Mouse (Mus musculus) MN1 (cell line): ENCODE results near the gene Adam15.

ENCODE experiments used
- DNase-seq: peaks from one replicate; pipeline ENCODE4 v3.0.0-alpha.2; 2016; ENCODE audit warnings: low spot score

Adam15 gene

DNA sequence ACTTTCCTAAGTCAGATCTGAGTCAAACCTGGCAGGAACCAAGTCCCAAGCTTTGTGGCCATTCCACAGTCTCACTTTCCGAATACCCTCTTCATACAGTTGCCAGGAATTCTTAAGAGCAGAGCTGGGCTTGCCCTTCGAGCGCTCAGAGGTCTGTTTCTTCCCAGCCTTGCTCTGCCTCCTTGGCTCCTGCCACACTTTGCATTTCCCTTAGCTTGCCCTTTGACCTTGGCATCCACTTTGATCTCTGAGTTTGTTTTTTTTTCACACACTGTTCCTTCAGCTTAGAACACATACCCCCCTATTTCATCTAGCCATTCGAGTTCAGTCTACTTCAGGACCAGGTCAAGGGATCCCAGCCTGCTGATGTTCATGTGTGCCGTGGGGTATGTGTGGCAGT lies 1.5 kb upstream of the Adam15 start:
- no peak for DNase-seq

- peak; percentile 63 for DNase-seq
Observed at GRCm38 (mm10) chr3:89348911-89349868, 606 bp downstream of the Adam15 start.

DNA sequence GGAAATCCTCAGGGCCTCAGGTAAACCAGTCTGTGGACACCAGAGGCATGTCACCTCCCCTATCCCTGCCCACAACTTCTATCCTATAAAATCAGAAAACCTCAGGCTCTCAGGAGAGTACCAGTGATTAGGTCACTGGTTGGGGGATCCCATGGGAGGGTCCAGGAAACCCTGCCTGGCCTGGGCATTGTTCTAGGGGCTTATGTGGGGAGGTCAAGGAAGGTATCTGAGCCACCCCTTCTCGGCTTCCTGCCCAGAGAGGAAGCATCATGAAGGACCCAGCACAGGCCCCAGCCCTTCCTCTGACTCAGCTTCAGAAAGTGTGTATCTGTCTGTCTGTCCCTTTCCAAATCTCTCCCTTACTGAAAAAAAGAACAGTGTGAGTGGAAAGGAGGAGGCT lies 1.9 kb downstream of the Adam15 start:
- no peak for DNase-seq

DNA sequence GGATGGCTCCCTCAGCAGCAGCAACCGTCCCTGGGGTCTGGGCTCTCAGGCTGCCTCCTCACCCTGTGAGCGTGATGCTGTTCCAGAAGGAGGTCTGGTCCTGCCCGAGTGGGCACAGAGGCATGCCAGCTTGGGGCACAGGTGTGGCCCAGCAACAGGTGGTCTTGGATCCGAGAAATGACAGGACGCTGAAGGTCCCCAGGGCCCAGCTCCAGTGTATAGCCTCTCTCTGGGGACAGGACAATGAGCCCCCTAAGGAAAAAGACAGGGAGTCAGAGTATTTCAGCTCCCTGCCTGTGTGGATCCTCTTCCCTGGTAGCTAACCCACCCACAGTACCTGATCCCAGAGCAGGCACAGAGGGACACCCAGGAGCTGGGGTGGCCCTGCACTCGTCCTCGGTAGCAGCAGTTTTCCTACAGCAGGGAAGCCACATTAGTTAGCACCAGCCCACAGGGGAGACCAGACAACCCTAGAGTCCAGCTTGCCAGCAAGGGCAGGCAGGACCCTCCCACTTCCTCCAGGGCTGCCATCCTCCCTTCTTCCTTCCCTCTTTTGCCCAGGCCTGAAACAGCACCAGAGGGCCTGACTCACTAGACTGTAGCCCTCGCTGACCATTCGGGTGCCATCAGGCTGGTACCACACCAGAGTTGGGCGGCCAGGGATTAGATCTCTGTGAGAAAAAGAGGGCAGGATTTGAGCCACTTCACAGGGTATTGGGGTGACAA lies 2.8 kb downstream of the Adam15 start:
- peak; percentile 32 for DNase-seq

DNA sequence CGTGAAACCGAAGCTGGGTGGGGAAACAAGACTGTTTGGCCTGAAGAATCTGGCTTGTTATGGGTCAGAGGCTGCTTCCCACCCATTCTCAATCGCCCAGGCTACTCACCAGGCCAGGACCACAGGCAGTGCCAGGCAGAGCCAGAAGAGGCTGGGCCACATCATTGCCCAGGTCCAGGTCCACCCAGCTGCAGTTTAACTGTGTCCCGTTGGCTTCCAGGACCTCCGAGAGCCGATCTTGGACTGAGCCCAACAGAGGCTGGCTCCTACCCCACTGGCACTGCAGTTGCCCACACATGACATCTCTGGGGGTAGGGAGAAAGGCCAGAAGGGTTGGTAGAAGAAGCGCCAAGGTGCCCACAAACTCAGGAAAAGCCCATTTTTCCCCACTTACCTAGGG lies 6.5 kb downstream of the Adam15 start:
- DNase-seq: no peak

DNA sequence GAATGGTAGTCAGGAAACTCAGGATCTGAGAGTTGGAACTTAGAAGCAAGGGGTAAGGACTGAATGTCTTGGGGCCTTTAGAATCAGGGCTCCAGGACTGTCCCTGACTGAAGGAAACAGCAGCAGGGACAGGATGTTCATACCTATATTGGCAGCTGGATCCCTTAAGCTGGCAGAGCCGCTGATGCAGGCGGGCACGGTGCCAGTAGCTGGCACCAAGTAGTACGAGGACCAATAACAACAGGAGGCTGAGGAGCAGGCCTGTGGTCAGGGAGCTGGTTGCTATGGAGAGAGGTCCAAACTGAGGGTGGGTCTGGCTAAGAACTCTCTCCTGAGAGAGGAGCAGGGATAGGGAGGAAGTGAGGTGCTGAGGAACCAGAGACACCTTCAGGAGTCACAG lies 8.0 kb downstream of the Adam15 start:
- DNase-seq: peak; percentile 69

- DNase-seq: peak; percentile 82
Observed at GRCm38 (mm10) chr3:89340465-89340864, 9.3 kb downstream of the Adam15 start.

DNA sequence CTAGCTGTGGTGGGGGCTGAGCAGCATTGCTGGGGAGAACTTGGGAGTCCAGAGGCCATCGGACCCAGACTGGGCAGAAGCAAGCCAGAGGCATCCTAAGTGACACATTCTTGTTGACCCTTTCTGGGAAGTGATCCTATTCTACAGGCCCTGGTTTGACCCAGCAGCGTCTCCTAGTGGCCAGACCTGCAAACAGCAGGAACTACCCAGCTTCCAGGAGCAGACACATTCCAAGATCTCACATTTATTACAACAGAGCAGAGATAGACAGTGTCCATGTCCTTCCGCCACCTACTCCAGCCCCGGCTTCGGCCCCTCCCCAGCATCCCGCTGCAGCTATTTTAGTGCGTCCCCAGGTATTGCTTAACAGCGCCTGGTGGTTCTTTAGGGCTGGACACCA lies 10.4 kb downstream of the Adam15 start:
- peak; percentile 84 for DNase-seq

DNA sequence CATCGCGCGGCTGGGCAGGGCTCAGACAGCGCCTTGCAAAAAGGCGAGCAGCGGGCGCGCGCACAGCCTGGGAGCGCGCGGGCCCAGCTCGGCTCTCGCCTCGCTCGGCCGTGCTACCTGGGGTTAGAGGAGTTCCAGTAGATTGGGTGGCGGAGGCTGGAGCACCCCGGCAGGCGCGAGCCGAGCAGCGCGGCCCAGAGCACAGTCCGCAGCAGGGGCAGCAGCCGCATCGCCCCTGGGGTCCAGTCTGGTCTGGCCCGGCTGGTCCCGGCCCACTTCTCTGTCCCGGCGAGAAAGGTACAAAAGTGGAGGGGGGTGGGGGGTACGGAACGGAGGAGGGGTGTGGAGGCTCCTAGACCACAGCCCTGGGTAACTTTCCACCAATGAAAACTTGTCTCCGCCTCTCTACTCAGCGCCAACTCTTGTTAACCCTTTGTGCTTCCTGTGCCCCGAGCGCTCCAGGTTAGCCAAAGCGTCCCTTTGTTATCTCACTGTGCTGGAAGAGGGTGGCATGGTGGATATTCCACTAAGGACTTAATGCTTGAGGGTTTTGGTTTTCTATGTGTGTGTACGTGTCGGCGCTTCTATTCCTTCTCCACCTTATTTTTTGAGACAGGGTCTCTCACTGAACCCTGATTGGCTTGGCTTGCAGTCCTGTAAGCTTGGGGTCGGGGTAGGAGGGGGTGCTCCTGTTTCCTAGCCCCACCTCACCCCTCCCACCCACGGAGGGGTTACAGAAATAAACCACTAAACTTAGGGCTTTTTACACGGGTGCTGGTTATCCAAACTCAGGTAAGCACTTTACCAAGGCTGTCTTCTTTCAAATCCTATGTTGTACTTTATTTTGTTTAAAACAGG lies 11.8 kb downstream of the Adam15 start, which contains the start of gene Efna4:
Gene Efna4, minus strand, starts transcription at position 308 of the 858 bp plus-strand sequence.
- peak; percentile 60 for DNase-seq

GRCm38 (mm10) chr3:89337062-89337720 lies 12.6 kb downstream of the Adam15 start:
- DNase-seq: no peak

DNA sequence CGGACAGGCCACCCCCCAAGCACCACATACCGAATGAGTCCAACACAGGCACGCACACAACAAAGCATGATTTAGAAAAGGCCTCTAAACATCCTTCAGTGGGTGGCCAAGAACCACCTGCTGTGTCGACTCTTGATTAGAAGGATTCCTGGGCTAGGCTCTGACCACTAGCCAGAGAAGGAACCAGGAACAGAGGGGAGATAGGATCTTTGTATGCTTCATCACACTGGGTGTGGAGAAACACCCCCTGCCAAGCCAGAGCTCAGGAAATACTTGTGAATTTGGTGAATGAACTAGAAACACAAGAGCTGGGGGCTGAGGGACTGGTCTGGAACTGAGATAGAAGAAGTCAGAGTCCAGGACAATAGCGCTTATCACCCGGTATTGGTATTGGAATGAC lies 13.3 kb downstream of the Adam15 start:
- no peak for DNase-seq

- peak; percentile 52 for DNase-seq
Observed at GRCm38 (mm10) chr3:89333053-89333452, 16.7 kb downstream of the Adam15 start.

GRCm38 (mm10) chr3:89332476-89332875 lies 17.3 kb downstream of the Adam15 start:
- peak; percentile 84 for DNase-seq

DNA sequence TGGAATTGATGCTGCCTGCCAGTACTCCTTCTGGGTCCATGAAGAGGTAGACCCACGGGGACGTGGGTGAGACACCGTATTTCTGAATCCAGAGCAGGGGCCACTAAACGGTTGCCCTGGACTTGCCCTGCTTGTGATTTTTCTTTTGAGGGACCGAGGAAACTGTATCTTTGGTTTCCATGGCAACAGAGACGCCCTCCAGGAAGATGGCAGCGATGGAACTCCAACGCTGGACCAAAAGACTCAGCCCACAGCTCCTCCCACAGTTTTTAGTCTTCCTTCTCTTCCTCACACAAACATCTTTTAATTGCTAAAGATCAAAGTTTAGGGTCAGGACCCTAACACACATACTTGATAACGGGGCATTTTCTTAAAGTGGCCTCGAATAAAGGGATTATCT lies 17.8 kb downstream of the Adam15 start:
- peak; percentile 59 for DNase-seq

- no peak for DNase-seq
Observed at GRCm38 (mm10) chr3:89331561-89331960, 18.2 kb downstream of the Adam15 start.

DNA sequence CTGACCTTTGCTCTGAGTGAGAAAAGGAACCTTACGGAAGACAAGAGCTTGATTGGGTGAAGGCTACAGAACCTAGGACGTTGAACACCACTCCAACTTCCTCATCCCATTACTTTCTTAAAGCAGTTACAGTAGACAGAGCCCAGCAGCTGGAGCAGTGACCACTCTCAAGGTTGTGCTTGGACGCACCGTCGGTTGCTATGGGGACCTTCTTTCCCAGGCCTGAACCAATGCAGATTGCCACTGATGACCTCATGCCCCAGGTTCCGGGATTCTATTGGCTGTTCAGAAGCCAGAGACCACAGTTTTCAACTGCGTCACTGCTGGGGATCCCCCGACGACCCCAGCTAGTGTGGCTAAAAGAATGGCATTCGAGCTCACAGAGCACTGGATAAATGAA lies 18.8 kb downstream of the Adam15 start:
- peak; percentile 84 for DNase-seq

DNA sequence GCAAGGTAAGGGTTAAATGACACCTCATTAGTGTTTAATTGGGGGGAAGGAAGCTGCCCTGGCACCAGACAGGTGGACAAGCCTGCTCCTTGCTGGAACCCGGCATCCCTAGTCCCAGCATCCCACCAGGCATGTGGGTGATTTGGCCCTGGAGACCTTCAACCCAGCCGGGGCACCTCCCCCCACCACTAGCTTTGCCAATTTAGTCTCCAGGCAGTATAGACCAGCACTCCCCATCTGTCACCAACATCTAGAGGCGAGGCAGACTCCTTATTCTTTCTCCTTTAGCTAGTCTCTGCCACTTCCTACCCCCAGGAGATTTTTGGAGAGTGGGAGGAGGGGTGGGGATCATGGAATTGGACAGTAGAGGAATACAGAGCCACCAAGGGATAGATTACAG lies 19.4 kb downstream of the Adam15 start:
- DNase-seq: no peak

DNA sequence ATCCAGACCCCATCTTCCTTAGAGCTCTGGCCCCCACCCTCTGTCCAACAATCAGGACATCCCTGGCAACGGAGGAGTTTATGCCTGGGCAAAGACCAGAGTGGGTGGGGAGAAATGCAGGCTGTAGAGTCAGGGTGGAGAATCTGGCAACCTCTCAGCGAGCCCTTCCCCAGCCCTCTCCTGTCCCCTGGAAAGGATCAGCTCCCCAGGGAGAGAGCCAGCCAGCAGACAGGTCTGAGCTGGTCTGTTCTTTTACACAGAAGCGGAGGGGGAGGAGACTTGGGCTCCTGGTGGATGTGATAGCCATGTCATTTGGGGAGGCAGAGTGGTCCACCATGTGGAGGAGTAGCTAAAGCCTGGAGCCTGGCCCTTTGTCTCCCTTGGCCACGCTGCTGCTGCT lies 21.2 kb downstream of the Adam15 start:
- peak; percentile 78 for DNase-seq

DNA sequence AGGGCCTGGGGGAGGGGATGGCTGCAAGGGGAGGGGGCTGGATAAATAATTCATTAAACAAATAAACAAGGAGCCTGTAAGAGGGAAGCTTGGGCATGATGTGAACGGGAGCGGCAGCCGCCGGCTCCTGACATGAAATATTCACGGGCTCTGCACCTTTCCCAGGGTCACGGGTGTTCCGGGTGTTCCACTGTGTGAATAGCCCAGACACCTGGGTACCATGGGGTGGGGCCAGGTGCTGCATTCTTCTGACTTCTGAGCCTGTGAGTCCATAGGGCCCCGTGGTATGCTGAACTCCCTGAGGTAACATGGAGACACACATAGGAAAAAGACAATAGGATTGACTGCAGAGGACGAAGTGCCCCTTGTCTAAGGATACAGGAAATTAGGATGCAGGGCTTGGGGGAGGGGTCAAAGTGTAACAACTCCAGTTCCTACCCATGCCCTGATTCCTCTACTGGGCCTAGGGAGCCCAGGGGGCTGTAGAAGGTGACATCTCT lies 22.4 kb downstream of the Adam15 start:
- no peak for DNase-seq

DNA sequence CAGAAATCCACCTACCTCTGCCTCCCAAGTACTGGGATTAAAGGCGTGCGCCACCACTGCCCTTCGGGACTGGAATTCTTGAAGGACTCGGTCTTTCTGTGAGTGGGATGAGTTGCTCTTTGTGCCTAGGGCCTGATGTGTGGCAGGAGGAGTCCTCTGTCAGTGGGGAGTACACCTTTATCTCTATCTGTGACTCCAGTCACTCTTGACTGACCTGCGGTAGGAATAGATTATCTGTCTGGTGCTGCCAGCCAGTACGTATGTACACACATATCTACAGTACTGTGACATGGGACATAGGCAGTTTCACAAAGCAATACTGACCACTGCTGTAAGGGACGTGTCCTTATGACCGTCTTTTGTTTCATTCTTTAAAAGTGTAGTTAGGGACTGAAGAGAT lies 23.9 kb downstream of the Adam15 start:
- no peak for DNase-seq

GRCm38 (mm10) chr3:89322514-89323165 lies 27.2 kb downstream of the Adam15 start, which contains the start of gene Efna3:
Efna3 (minus strand) TSS chr3:89322965.
- peak; percentile 68 for DNase-seq
